Mouse (Mus musculus) cerebral cortex, adult 2 months (tissue): ENCODE measurements around the gene Mtx2.

Experiments
- WGBS: fragments of 180-500 bp; shearing (Covaris S2); methylation state at CpG from one replicate; pipeline ENCODE4 v1.1.7; 2018; 5-methylcytosine and 5-hydroxymethylcytosine counted together

Gene Mtx2

DNA sequence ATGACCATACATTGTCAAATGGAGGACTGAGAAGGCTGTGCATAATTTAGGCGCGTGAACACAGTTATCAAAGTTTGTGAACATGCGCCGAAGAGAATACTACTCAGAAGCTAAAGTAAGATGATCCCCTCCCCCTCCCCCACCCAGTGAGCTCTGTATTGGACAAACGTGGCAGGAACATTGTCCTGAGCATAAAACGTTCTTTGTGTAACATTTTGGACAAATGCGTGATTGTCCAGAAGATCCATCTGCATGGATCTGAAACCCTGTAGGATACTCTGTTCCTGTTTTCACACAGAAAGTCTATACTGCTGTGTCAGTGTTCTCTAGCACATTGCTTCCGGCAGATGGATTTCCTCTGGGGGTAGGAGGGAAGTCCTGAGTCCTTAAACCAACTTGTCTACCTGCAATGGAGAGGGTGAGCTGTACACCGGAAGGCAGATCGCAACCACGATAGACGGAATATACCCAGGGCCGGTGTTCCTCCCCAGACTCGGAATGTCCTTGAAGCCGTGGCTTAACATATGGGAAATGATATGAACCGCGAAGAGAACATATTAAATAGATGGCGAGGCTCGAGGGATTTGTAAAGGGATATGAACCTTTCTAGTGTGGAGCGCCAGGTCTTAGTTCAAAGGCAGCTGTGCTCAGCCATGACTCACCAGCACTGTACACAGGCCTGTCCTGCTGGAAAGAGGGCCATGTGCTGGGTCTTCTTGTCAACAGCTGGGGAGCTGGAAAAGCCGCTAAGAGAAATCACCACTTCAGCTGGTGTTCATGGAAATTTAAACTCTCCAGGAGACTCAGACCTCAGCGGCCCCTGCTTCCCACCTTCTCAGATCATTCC, 100.6 kb downstream of the Mtx2 start:
- 79% methylated on average over 22 of the region's 22 CpGs for WGBS
